Mouse (Mus musculus) neutrophil, adult 5-6 weeks (primary cell): ENCODE measurements around the gene Mob3a. TPM values are rescaled to one million over a fixed set of nuclear protein-coding genes. Genes with fewer than 3 reads are reported as not detected.

ENCODE experiments used
- ATAC-seq: fragments of 151-379, 151-347 bp; 2 replicates; pipeline ENCODE4 v1.8.0; 2017; ENCODE audit warnings: mild to moderate bottlenecking, moderate TSS enrichment; ENCODE audit not compliant: insufficient number of reproducible peaks, poor library complexity, low FRiP score, severe bottlenecking; ENCODE audit errors: extremely low read depth
- total RNA-seq: library from RNA; stranded (forward); fragments of 200-1000 nt; gene quantifications from 2 replicates; pipeline ENCODE4 v1.2.3, GENCODE M21; 2017

Gene Mob3a
- 171 and 197 TPM in 2 replicates for total RNA-seq

GRCm38 (mm10) chr10:80701721-80702535 is at the start of gene Mob3a, which contains the start of gene Izumo4:
Gene Mob3a (minus strand): TSS chr10:80701977.
Gene Izumo4 (plus strand): TSS chr10:80702184.
- peak; percentile 79 for ATAC-seq

GRCm38 (mm10) chr10:80751188-80751832 is 49.5 kb upstream of the Mob3a start:
- no peak; the same call in 1 of the 2 replicates for ATAC-seq

- ATAC-seq, result no peak
Observed at GRCm38 (mm10) chr10:80748609-80749008, 46.8 kb upstream of the Mob3a start.

- peak; percentile 81 for ATAC-seq
Observed at GRCm38 (mm10) chr10:80747410-80747809, 45.6 kb upstream of the Mob3a start.

GRCm38 (mm10) chr10:80744262-80744661 is 42.5 kb upstream of the Mob3a start:
- no peak for ATAC-seq

- ATAC-seq, result peak; percentile 99
Observed at GRCm38 (mm10) chr10:80742180-80742978, 40.6 kb upstream of the Mob3a start, which contains the start of gene Ap3d1. Gene Ap3d1 (minus strand): TSS chr10:80742264.

GRCm38 (mm10) chr10:80741634-80742179 is 39.9 kb upstream of the Mob3a start:
- ATAC-seq, result no peak

GRCm38 (mm10) chr10:80741146-80741545 is 39.4 kb upstream of the Mob3a start:
- no peak for ATAC-seq

GRCm38 (mm10) chr10:80738657-80739056 is 36.9 kb upstream of the Mob3a start:
- ATAC-seq, result no peak

GRCm38 (mm10) chr10:80736731-80737130 is 35.0 kb upstream of the Mob3a start:
- ATAC-seq, result no peak

- ATAC-seq, result no peak
Observed at GRCm38 (mm10) chr10:80732611-80733101, 30.9 kb upstream of the Mob3a start.

- no peak for ATAC-seq
Observed at GRCm38 (mm10) chr10:80727369-80728127, 25.8 kb upstream of the Mob3a start.

GRCm38 (mm10) chr10:80717281-80717680 is 15.5 kb upstream of the Mob3a start:
- no peak for ATAC-seq

- ATAC-seq, result no peak
Observed at GRCm38 (mm10) chr10:80710834-80711233, 9.1 kb upstream of the Mob3a start.

- ATAC-seq, result no peak
Observed at GRCm38 (mm10) chr10:80705479-80705878, 3.7 kb upstream of the Mob3a start.

- ATAC-seq, result no peak
Observed at GRCm38 (mm10) chr10:80705033-80705432, 3.3 kb upstream of the Mob3a start.

GRCm38 (mm10) chr10:80704418-80704817 is 2.6 kb upstream of the Mob3a start:
- ATAC-seq, result no peak

- ATAC-seq, result no peak
Observed at GRCm38 (mm10) chr10:80703643-80704042, 1.9 kb upstream of the Mob3a start.
